Mouse (Mus musculus) hindbrain, embryonic 14.5 days (tissue): Measurements from ENCODE around the gene Sart3. TPM values are rescaled to one million over a fixed set of nuclear protein-coding genes. Genes with fewer than 3 reads are reported as not detected.

Source experiments
- ATAC-seq: fragments of 200-750 bp; cut with Nextera tagmentation; 2 replicates; pipeline ENCODE4 v1.8.0; 2017; ENCODE audit warnings: moderate number of reproducible peaks, mild to moderate bottlenecking, moderate TSS enrichment, moderate library complexity; ENCODE audit not compliant: low FRiP score
- DNase-seq: peaks from one replicate; pipeline ENCODE4 v3.0.0-alpha.2; 2015; ENCODE audit warnings: low spot score
- H3K27ac ChIP-seq: fragments of 300-500 bp; sonication (generic); 2 replicates; pipeline ENCODE4 v1.5.1; 2014; ENCODE audit warnings: mild to moderate bottlenecking, moderate library complexity
- H3K27me3 ChIP-seq: fragments of 300-500 bp; sonication (generic); 2 replicates; pipeline ENCODE4 v1.6.1; 2014; ENCODE audit warnings: mild to moderate bottlenecking, low read length, mixed read lengths; ENCODE audit not compliant: control insufficient read depth, insufficient read depth
- H3K36me3 ChIP-seq: fragments of 300-500 bp; sonication (generic); replicated peaks from 2 replicates; pipeline ENCODE4 v1.6.1; 2014; ENCODE audit not compliant: control insufficient read depth, insufficient read depth
- H3K4me1 ChIP-seq: fragments of 300-500 bp; sonication (generic); replicated peaks from 2 replicates; pipeline ENCODE4 v1.6.1; 2014; ENCODE audit warnings: antibody characterized with exemption, low read length, mixed read lengths; ENCODE audit not compliant: control insufficient read depth, insufficient read depth
- H3K4me2 ChIP-seq: fragments of 300-500 bp; sonication (generic); replicated peaks from 2 replicates; pipeline ENCODE4 v1.6.1; 2014; ENCODE audit warnings: mild to moderate bottlenecking, moderate library complexity
- H3K4me3 ChIP-seq: fragments of 300-500 bp; sonication (generic); replicated peaks from 2 replicates; pipeline ENCODE4 v1.5.1; 2014; ENCODE audit warnings: mild to moderate bottlenecking, low read length
- H3K9ac ChIP-seq: fragments of 300-500 bp; sonication (generic); 2 replicates; pipeline ENCODE4 v1.6.1; 2014
- H3K9me3 ChIP-seq: fragments of 300-500 bp; sonication (generic); 2 replicates; pipeline ENCODE4 v1.6.1; 2016; ENCODE audit warnings: low read length; ENCODE audit not compliant: control insufficient read depth
- WGBS: fragments of 180-500 bp; shearing (Covaris S2); extraction: QIAGEN DNeasy Blood & Tissue Kit; methylation state at CpG from one replicate; pipeline ENCODE4 v1.1.7; 2014; 5-methylcytosine and 5-hydroxymethylcytosine counted together
- polyA plus RNA-seq: library from polyadenylated mRNA; unstranded; fragments of >200 nt; fragmentation: Nextera tagmentation; extraction: Ambion mirVana; gene quantifications from 2 replicates; pipeline ENCODE4 v1.2.1, GENCODE M21; 2014

Gene Sart3
- polyA plus RNA-seq, 1 experiment from 2014 or later: 33.0 TPM

GRCm38 (mm10) chr5:113694415-113694814, 77.9 kb downstream of the Sart3 start:
- DNase-seq (peak; percentile 40), ATAC-seq (no peak)
- no peak overlapping the region for H3K4me3 ChIP-seq
- H3K9ac ChIP-seq: no peak overlapping the region
- H3K4me2 ChIP-seq: no peak overlapping the region
- peaks cover 25% of the 10 kb centered on the region for H3K4me1 ChIP-seq
- WGBS: 45% methylated on average over 5 of the region's 5 CpGs
- H3K36me3 ChIP-seq: no peaks in the 10 kb centered on the region
- H3K27ac ChIP-seq: peak overlapping the region; percentile 26; the same call in 1 of the 2 replicates
- no peaks in the 10 kb centered on the region for H3K27me3 ChIP-seq
- no peaks in the 10 kb centered on the region for H3K9me3 ChIP-seq

GRCm38 (mm10) chr5:113694000-113694399, 78.3 kb downstream of the Sart3 start:
- Histone ChIP-seq H3K4me1 (peaks cover 28% of the 10 kb centered on the region), H3K27ac (peak overlapping the region; percentile 26), H3K9ac (no peak overlapping the region), H3K36me3 (no peaks in the 10 kb centered on the region), H3K4me3 (no peak overlapping the region), H3K4me2 (no peak overlapping the region), H3K27me3 (no peaks in the 10 kb centered on the region), H3K9me3 (no peaks in the 10 kb centered on the region)
- WGBS: 56% methylated on average over 4 of the region's 4 CpGs
- DNase-seq (no peak), ATAC-seq (no peak)

- H3K36me3 ChIP-seq: no peaks in the 10 kb centered on the region
- H3K9ac ChIP-seq: no peak overlapping the region
- ATAC-seq (no peak), DNase-seq (no peak)
- 88% methylated on average over 8 of the region's 8 CpGs for WGBS
- no peak overlapping the region for H3K27ac ChIP-seq
- H3K4me1 ChIP-seq: peaks cover 28% of the 10 kb centered on the region
- no peaks in the 10 kb centered on the region for H3K9me3 ChIP-seq
- H3K4me2 ChIP-seq: no peak overlapping the region
- no peaks in the 10 kb centered on the region for H3K27me3 ChIP-seq
- H3K4me3 ChIP-seq: no peak overlapping the region
These were observed 79.0 kb downstream of the Sart3 start for GRCm38 (mm10) chr5:113693196-113693755.

Other genes with a start within 250 kb of the Sart3 start
- 1.7 and 2.7 TPM in 2 replicates for gene Cmklr1, start 122.1 kb downstream of the Sart3 start, polyA plus RNA-seq
- gene 1700069L16Rik, start 47.7 kb downstream of the Sart3 start, polyA plus RNA-seq: not detected in 2 replicates
- 7.0 and 7.5 TPM in 2 replicates for gene Ficd, start 36.7 kb downstream of the Sart3 start, polyA plus RNA-seq
- 81.5 and 92.4 TPM in 2 replicates for gene Iscu, start 238 bp upstream of the Sart3 start, polyA plus RNA-seq
- 4.8 and 5.0 TPM in 2 replicates for gene Tmem119, start 28.0 kb upstream of the Sart3 start, polyA plus RNA-seq
- 1.6 and 2.4 TPM in 2 replicates for gene Selplg, start 60.1 kb upstream of the Sart3 start, polyA plus RNA-seq
- 172 and 177 TPM in 2 replicates for gene Coro1c, start 136.2 kb upstream of the Sart3 start, polyA plus RNA-seq
- gene Ssh1, start 221.4 kb upstream of the Sart3 start, polyA plus RNA-seq: 17.8 and 19.4 TPM in 2 replicates
- not detected in 2 replicates for gene Dao, start 231.2 kb upstream of the Sart3 start, polyA plus RNA-seq